Mouse (Mus musculus): ENCODE data around the gene Ggcx. TPM values are rescaled to one million over a fixed set of nuclear protein-coding genes. Genes with fewer than 3 reads are reported as not detected.
"Not testable (repeated sequence)": the region's sequence is repeated elsewhere in the genome, so short reads cannot be mapped to it uniquely, and the experiment has no call there.

Ggcx gene
- total and polyA plus RNA-seq, 2 experiments from 2014 or later, result 10.6 to 23.6 TPM

DNA sequence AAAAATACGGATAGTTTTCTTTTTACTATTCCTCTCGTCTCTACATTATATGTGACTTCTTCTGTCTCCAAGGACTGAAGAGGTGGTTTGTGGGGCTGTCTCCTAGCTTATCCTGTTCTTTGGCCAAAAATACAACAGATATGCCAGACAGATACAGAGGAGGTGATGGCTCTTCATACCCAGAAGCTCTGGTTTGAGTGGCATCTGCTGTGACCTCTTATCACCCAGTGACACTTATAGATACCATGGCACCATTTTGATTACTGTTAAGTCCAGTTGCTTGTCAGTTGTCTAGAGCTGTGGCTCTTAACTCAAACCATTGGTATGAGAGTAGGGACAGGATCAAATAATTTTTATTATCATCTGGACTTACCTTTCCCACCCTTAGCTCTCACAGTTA, 33.4 kb downstream of the Ggcx start:
- no peaks in the 10 kb centered on the region for H3K27me3 ChIP-seq (ENCODE audit: insufficient read depth, low read length)
- no peak overlapping the region for H3K4me2 ChIP-seq (ENCODE audit: low read depth, low read length)
- 88% methylated on average over 2 of the region's 2 CpGs for WGBS
- no peaks in the 10 kb centered on the region for H3K36me3 ChIP-seq (ENCODE audit: insufficient read depth, low read length)
- no peak for ATAC-seq
- no peak overlapping the region for H3K27ac ChIP-seq
- H3K4me1 ChIP-seq (ENCODE audit: insufficient read depth, low read length), result no peaks in the 10 kb centered on the region
- no peak overlapping the region for H3K4me3 ChIP-seq (ENCODE audit: low read length)
- no peak for DNase-seq (ENCODE audit: low spot score)
- H3K9me3 ChIP-seq (ENCODE audit: low read length), result no peaks in the 10 kb centered on the region
- H3K9ac ChIP-seq (replicated peaks; ENCODE audit: low read length), result no peak overlapping the region
- no peak for TF ChIP-seq CTCF (IDR thresholded peaks at IDR 0.05; ENCODE audit: low read depth)

DNA sequence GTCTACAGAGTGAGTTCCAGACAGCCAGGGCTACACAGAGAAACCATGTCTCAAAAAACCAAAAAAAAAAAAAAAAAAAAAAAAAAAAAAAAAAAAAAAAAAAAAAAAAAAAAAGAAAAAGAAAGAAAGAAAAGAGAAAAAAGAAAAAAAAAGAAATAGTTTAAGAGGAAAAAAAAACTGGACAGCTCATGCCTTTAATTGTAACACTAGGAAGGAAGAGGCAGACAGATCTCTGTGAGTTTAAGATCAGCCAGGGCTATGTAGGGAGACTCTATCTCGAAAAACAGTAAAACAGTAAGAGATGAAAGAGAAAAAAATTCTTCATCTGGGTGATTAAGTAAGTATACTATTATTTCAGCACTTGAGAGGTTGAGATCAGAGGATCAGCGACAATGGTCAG, 37.7 kb downstream of the Ggcx start:
- H3K27ac ChIP-seq; H3K27me3 ChIP-seq (ENCODE audit: insufficient read depth, low read length); H3K4me1 ChIP-seq (ENCODE audit: insufficient read depth, low read length); H3K4me3 ChIP-seq (ENCODE audit: low read length); H3K9ac ChIP-seq (replicated peaks; ENCODE audit: low read length); DNase-seq (ENCODE audit: low spot score); ATAC-seq; H3K4me2 ChIP-seq (ENCODE audit: low read depth, low read length); H3K36me3 ChIP-seq (ENCODE audit: insufficient read depth, low read length); H3K9me3 ChIP-seq (ENCODE audit: low read length): not testable (repeated sequence)
- 83% methylated on average over 2 of the region's 2 CpGs for WGBS

DNA sequence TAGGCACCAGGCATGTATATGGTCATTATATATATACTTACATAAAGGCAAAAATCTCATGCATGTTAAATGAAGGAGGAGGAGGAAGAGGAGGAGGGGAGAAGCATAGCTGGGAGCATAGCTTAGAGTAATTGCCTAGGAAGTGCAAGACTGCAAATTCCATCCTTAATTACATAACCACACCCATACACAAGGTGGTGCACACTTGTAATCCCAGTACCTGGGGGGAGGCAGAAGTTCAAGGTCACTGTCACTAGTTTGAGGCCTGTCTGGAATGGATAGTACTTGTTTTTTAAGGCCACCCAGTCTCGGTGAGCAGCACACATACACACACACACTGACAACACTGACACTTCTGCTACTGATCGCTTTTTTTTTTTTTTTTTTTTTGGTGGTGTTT, 38.2 kb downstream of the Ggcx start:
- Histone ChIP-seq H3K4me3 (ENCODE audit: low read length) (no peak overlapping the region), H3K4me2 (ENCODE audit: low read depth, low read length) (no peak overlapping the region), H3K9ac (replicated peaks; ENCODE audit: low read length) (no peak overlapping the region), H3K9me3 (ENCODE audit: low read length) (no peaks in the 10 kb centered on the region), H3K36me3 (ENCODE audit: insufficient read depth, low read length) (no peaks in the 10 kb centered on the region), H3K4me1 (ENCODE audit: insufficient read depth, low read length) (no peaks in the 10 kb centered on the region), H3K27ac (no peak overlapping the region), H3K27me3 (ENCODE audit: insufficient read depth, low read length) (no peaks in the 10 kb centered on the region)
- ATAC-seq (no peak), DNase-seq (ENCODE audit: low spot score) (no peak)
- TF ChIP-seq CTCF (IDR thresholded peaks at IDR 0.05; ENCODE audit: low read depth), result no peak
- WGBS, result 86% methylated on average over 2 of the region's 2 CpGs

DNA sequence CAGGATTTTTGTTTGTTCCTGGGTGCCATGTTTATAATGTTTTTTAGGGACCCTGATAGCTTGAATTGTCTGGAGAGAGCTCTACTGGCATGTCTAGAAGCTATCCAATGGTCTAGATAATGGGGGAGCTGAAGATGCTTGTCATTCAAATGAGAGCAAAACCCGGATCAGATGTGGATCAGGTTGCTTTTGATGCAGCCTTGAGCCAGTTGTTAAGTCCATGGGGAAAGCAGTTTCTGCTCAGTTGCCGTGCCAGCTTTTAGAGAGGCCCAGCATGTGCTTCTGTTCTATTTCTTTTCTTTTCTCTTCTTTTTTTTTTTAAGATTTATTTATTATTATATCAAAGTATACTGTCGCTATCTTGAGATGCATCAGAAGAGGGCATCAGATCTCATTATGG, 39.5 kb downstream of the Ggcx start:
- no peak for TF ChIP-seq CTCF (IDR thresholded peaks at IDR 0.05; ENCODE audit: low read depth)
- Histone ChIP-seq H3K27me3 (ENCODE audit: insufficient read depth, low read length) (no peaks in the 10 kb centered on the region), H3K36me3 (ENCODE audit: insufficient read depth, low read length) (no peaks in the 10 kb centered on the region), H3K27ac (no peak overlapping the region), H3K4me2 (ENCODE audit: low read depth, low read length) (no peak overlapping the region), H3K9me3 (ENCODE audit: low read length) (no peaks in the 10 kb centered on the region), H3K9ac (replicated peaks; ENCODE audit: low read length) (no peak overlapping the region), H3K4me3 (ENCODE audit: low read length) (no peak overlapping the region), H3K4me1 (ENCODE audit: insufficient read depth, low read length) (no peaks in the 10 kb centered on the region)
- WGBS, result 70% methylated on average over 3 of the region's 3 CpGs
- DNase-seq (ENCODE audit: low spot score) (no peak), ATAC-seq (no peak)

- Histone ChIP-seq H3K4me2 (ENCODE audit: low read depth, low read length) (no peak overlapping the region), H3K4me3 (ENCODE audit: low read length) (no peak overlapping the region), H3K9me3 (ENCODE audit: low read length) (no peaks in the 10 kb centered on the region), H3K27me3 (ENCODE audit: insufficient read depth, low read length) (no peaks in the 10 kb centered on the region), H3K9ac (replicated peaks; ENCODE audit: low read length) (no peak overlapping the region), H3K36me3 (ENCODE audit: insufficient read depth, low read length) (no peaks in the 10 kb centered on the region), H3K27ac (peak overlapping the region; percentile 17), H3K4me1 (ENCODE audit: insufficient read depth, low read length) (no peaks in the 10 kb centered on the region)
- DNase-seq (ENCODE audit: low spot score) (peak; percentile 34), ATAC-seq (peak; percentile 66; the same call in 1 of the 2 replicates)
- WGBS, result 49% methylated on average over 7 of the region's 7 CpGs
- no peak for TF ChIP-seq CTCF (IDR thresholded peaks at IDR 0.05; ENCODE audit: low read depth)
Measured at GRCm38 (mm10) chr6:72454072-72454746, 40.1 kb downstream of the Ggcx start.

- Histone ChIP-seq H3K36me3 (ENCODE audit: insufficient read depth, low read length) (no peaks in the 10 kb centered on the region), H3K4me3 (ENCODE audit: low read length) (no peak overlapping the region), H3K4me1 (ENCODE audit: insufficient read depth, low read length) (no peaks in the 10 kb centered on the region), H3K9ac (replicated peaks; ENCODE audit: low read length) (no peak overlapping the region), H3K27me3 (ENCODE audit: insufficient read depth, low read length) (no peaks in the 10 kb centered on the region), H3K9me3 (ENCODE audit: low read length) (no peaks in the 10 kb centered on the region), H3K27ac (peak overlapping the region; percentile 17), H3K4me2 (ENCODE audit: low read depth, low read length) (no peak overlapping the region)
- peak; percentile 74 for ATAC-seq
- DNase-seq (ENCODE audit: low spot score), result peak; percentile 77
- WGBS, result 25% methylated on average over 7 of the region's 7 CpGs
- TF ChIP-seq CTCF (IDR thresholded peaks at IDR 0.05; ENCODE audit: low read depth), result no peak
Measured at GRCm38 (mm10) chr6:72454833-72455373, 40.8 kb downstream of the Ggcx start.

- no peak for DNase-seq (ENCODE audit: low spot score)
- Histone ChIP-seq H3K4me1 (ENCODE audit: insufficient read depth, low read length) (no peaks in the 10 kb centered on the region), H3K27me3 (ENCODE audit: insufficient read depth, low read length) (no peaks in the 10 kb centered on the region), H3K4me2 (ENCODE audit: low read depth, low read length) (no peak overlapping the region), H3K27ac (no peak overlapping the region), H3K36me3 (ENCODE audit: insufficient read depth, low read length) (no peaks in the 10 kb centered on the region), H3K9me3 (ENCODE audit: low read length) (no peaks in the 10 kb centered on the region), H3K9ac (replicated peaks; ENCODE audit: low read length) (no peak overlapping the region), H3K4me3 (ENCODE audit: low read length) (no peak overlapping the region)
- no peak for TF ChIP-seq CTCF (IDR thresholded peaks at IDR 0.05; ENCODE audit: low read depth)
- ATAC-seq, result no peak
- 86% methylated on average over 4 of the region's 4 CpGs for WGBS
Measured at GRCm38 (mm10) chr6:72456567-72456966, 42.5 kb downstream of the Ggcx start.
